Mouse (Mus musculus): ENCODE measurements around the gene Gm10188. TPM values are rescaled to one million over a fixed set of nuclear protein-coding genes. Genes with fewer than 3 reads are reported as not detected.

Gm10188 gene
- polyA plus RNA-seq, 1 experiment from 2014 or later, result not detected

GRCm38 (mm10) chr1:132216276-132216675, 13.3 kb downstream of the Gm10188 start:
- Histone ChIP-seq H3K9me3 (no peaks in the 10 kb centered on the region), H3K4me2 (replicated peaks) (no peak overlapping the region)
- WGBS, result 52% methylated on average over 3 of the region's 3 CpGs

GRCm38 (mm10) chr1:132213076-132213475, 16.5 kb downstream of the Gm10188 start:
- Histone ChIP-seq H3K4me3 (replicated peaks) (no peak overlapping the region), H3K4me2 (replicated peaks) (no peak overlapping the region), H3K27ac (no peak overlapping the region), H3K36me3 (no peaks in the 10 kb centered on the region), H3K4me1 (replicated peaks) (0 out of 2 replicates have a peak, but pooled peaks cover 8% of the 10 kb centered on the region), H3K9ac (no peak overlapping the region), H3K27me3 (replicated peaks) (peaks cover 4% of the 10 kb centered on the region; the same call in 1 of the 2 replicates), H3K9me3 (no peaks in the 10 kb centered on the region)
- ATAC-seq, result no peak
- 41% methylated on average over 6 of the region's 6 CpGs for WGBS

More at GRCm38 (mm10) chr1:132216276-132216675, 13.3 kb downstream of the Gm10188 start:
- Histone ChIP-seq H3K9ac (no peak overlapping the region), H3K27me3 (replicated peaks) (peaks cover 3% of the 10 kb centered on the region; the same call in 1 of the 2 replicates), H3K36me3 (no peaks in the 10 kb centered on the region), H3K4me1 (replicated peaks) (0 out of 2 replicates have a peak, but pooled peaks cover 8% of the 10 kb centered on the region), H3K27ac (no peak overlapping the region), H3K4me3 (replicated peaks) (no peak overlapping the region)
- no peak for ATAC-seq

- Histone ChIP-seq H3K4me3 (replicated peaks) (peak overlapping the region; percentile 25), H3K9me3 (no peaks in the 10 kb centered on the region), H3K9ac (no peak overlapping the region), H3K27ac (no peak overlapping the region), H3K36me3 (no peaks in the 10 kb centered on the region), H3K27me3 (replicated peaks) (peaks cover 4% of the 10 kb centered on the region; the same call in 1 of the 2 replicates), H3K4me2 (replicated peaks) (peak overlapping the region; percentile 59), H3K4me1 (replicated peaks) (0 out of 2 replicates have a peak, but pooled peaks cover 8% of the 10 kb centered on the region)
- 0 out of 2 replicates have a peak, but pooled peaks have one; percentile 55 for ATAC-seq
- whole genome bisulfite sequencing, result 4% methylated on average over 20 of the region's 20 CpGs
Measured at GRCm38 (mm10) chr1:132212218-132212617, 17.3 kb downstream of the Gm10188 start.

- WGBS, result 37% methylated on average over 12 of the region's 12 CpGs
- H3K4me2 ChIP-seq (replicated peaks), result peak overlapping the region; percentile 59
- ATAC-seq, result no peak
- no peak overlapping the region for H3K9ac ChIP-seq
- no peaks in the 10 kb centered on the region for H3K36me3 ChIP-seq
- 0 out of 2 replicates have a peak, but pooled peaks cover 8% of the 10 kb centered on the region for H3K4me1 ChIP-seq (replicated peaks)
- H3K9me3 ChIP-seq, result no peaks in the 10 kb centered on the region
- no peak overlapping the region for H3K27ac ChIP-seq
- H3K4me3 ChIP-seq (replicated peaks), result no peak overlapping the region
- peaks cover 4% of the 10 kb centered on the region; the same call in 1 of the 2 replicates for H3K27me3 ChIP-seq (replicated peaks)
Measured at GRCm38 (mm10) chr1:132211672-132212071, 17.9 kb downstream of the Gm10188 start.

- Histone ChIP-seq H3K9me3 (no peaks in the 10 kb centered on the region), H3K4me2 (replicated peaks) (no peak overlapping the region), H3K4me1 (replicated peaks) (0 out of 2 replicates have a peak, but pooled peaks cover 8% of the 10 kb centered on the region), H3K4me3 (replicated peaks) (no peak overlapping the region), H3K27ac (no peak overlapping the region), H3K36me3 (no peaks in the 10 kb centered on the region), H3K27me3 (replicated peaks) (peaks cover 4% of the 10 kb centered on the region; the same call in 1 of the 2 replicates), H3K9ac (no peak overlapping the region)
- no peak for ATAC-seq
- 19% methylated on average over 7 of the region's 7 CpGs for WGBS
Measured at GRCm38 (mm10) chr1:132210922-132211321, 18.6 kb downstream of the Gm10188 start.

DNA sequence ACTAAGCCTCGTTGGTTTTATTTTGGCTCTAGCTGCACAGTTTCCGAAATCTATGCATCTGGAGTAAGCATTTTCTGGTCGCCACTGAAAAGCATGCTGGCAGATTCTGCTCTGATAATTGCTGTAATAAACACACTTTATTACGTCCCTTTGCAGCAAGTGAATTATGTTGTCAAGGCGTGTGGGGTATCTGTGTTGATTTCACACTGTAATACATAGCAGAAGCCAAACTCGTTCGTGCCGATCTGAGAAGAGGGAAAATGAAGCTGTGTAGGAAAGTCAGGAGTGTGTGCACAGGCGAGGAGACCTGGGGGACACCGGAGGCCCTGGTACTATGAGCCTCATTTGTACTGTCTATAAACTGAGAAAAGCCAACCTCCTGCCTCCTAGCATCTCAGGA, 20.2 kb downstream of the Gm10188 start:
- no peak overlapping the region for H3K4me3 ChIP-seq (replicated peaks)
- H3K27ac ChIP-seq, result no peak overlapping the region
- H3K4me2 ChIP-seq (replicated peaks), result no peak overlapping the region
- no peaks in the 10 kb centered on the region for H3K36me3 ChIP-seq
- H3K9ac ChIP-seq, result no peak overlapping the region
- WGBS, result 61% methylated on average over 10 of the region's 10 CpGs
- no peak for ATAC-seq
- H3K4me1 ChIP-seq (replicated peaks), result 0 out of 2 replicates have a peak, but pooled peaks cover 8% of the 10 kb centered on the region
- peaks cover 4% of the 10 kb centered on the region; the same call in 1 of the 2 replicates for H3K27me3 ChIP-seq (replicated peaks)
- no peaks in the 10 kb centered on the region for H3K9me3 ChIP-seq

GRCm38 (mm10) chr1:132208154-132208553, 21.4 kb downstream of the Gm10188 start:
- Histone ChIP-seq H3K27me3 (replicated peaks) (peaks cover 4% of the 10 kb centered on the region), H3K4me1 (replicated peaks) (0 out of 2 replicates have a peak, but pooled peaks cover 8% of the 10 kb centered on the region), H3K9me3 (no peaks in the 10 kb centered on the region), H3K4me2 (replicated peaks) (no peak overlapping the region), H3K4me3 (replicated peaks) (no peak overlapping the region), H3K9ac (no peak overlapping the region), H3K27ac (no peak overlapping the region), H3K36me3 (no peaks in the 10 kb centered on the region)
- no peak for ATAC-seq
- 11% methylated on average over 4 of the region's 4 CpGs for WGBS

- H3K4me1 ChIP-seq (replicated peaks), result 0 out of 2 replicates have a peak, but pooled peaks cover 2% of the 10 kb centered on the region
- peaks cover 4% of the 10 kb centered on the region for H3K27me3 ChIP-seq (replicated peaks)
- no peak overlapping the region for H3K27ac ChIP-seq
- no peak overlapping the region for H3K4me3 ChIP-seq (replicated peaks)
- no peak overlapping the region for H3K9ac ChIP-seq
- H3K4me2 ChIP-seq (replicated peaks), result no peak overlapping the region
- 78% methylated on average over 3 of the region's 3 CpGs for WGBS
- H3K36me3 ChIP-seq, result no peaks in the 10 kb centered on the region
- ATAC-seq, result no peak
- no peaks in the 10 kb centered on the region for H3K9me3 ChIP-seq
Measured at GRCm38 (mm10) chr1:132206828-132207227, 22.7 kb downstream of the Gm10188 start.

GRCm38 (mm10) chr1:132205958-132206357, 23.6 kb downstream of the Gm10188 start:
- WGBS, result 55% methylated on average over 5 of the region's 5 CpGs
- Histone ChIP-seq H3K9ac (no peak overlapping the region), H3K36me3 (no peaks in the 10 kb centered on the region), H3K9me3 (no peaks in the 10 kb centered on the region), H3K27me3 (replicated peaks) (no peaks in the 10 kb centered on the region; the same call in 1 of the 2 replicates), H3K27ac (no peak overlapping the region), H3K4me3 (replicated peaks) (no peak overlapping the region), H3K4me2 (replicated peaks) (no peak overlapping the region), H3K4me1 (replicated peaks) (peaks cover under 1% of the 10 kb centered on the region; the same call in 1 of the 2 replicates)
- no peak for ATAC-seq

DNA sequence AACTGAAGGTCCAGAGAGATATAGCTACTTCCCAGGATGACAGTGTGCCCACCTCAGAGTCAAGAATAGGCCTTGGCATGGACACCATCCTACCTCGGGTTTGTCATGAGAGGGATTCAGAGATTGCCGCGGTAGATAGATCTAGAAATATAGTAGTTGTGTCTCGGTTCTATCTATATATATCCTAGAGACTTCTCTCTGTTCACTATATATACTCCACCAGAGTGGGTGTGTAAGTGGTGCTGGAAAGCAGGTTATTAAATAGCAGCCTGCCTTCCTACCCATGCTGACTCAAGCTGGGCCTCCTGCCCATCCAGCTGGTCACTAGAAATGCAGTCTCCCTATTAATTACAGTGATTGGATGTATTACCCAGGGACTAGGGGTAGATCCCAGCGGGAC, 26.8 kb downstream of the Gm10188 start:
- H3K4me2 ChIP-seq (replicated peaks), result no peak overlapping the region
- H3K27me3 ChIP-seq (replicated peaks), result peaks cover 9% of the 10 kb centered on the region
- no peak overlapping the region for H3K27ac ChIP-seq
- 94% methylated on average over 5 of the region's 5 CpGs for WGBS
- H3K9me3 ChIP-seq, result no peaks in the 10 kb centered on the region
- H3K36me3 ChIP-seq, result no peaks in the 10 kb centered on the region
- no peak overlapping the region for H3K9ac ChIP-seq
- H3K4me3 ChIP-seq (replicated peaks), result no peak overlapping the region
- ATAC-seq, result no peak
- H3K4me1 ChIP-seq (replicated peaks), result peaks cover 9% of the 10 kb centered on the region; the same call in 1 of the 2 replicates

DNA sequence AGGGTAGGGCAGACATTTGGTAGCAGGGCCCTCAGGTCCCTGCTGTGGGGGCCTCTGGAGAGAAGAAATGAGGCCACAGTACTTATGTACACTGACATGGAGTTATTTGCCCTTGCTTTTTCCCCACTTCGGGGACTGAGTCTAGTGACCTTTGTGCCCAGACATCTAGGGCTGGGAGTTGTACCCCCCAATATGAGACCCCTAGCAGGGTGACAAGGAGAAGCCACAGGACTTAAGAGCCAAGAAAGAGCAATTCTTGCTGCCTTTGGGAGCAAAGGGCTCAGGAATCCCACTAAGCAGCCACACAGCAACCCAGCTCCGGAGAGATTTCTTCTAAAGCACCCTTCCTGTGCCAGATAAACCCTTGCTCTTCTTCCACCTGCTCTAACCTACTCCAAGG, 27.6 kb downstream of the Gm10188 start:
- WGBS, result 58% methylated on average over 2 of the region's 2 CpGs
- H3K4me2 ChIP-seq (replicated peaks), result no peak overlapping the region
- H3K27me3 ChIP-seq (replicated peaks), result peaks cover 15% of the 10 kb centered on the region
- H3K9me3 ChIP-seq, result no peaks in the 10 kb centered on the region
- no peak overlapping the region for H3K27ac ChIP-seq
- H3K4me3 ChIP-seq (replicated peaks), result no peak overlapping the region
- no peak overlapping the region for H3K9ac ChIP-seq
- no peaks in the 10 kb centered on the region for H3K36me3 ChIP-seq
- H3K4me1 ChIP-seq (replicated peaks), result peaks cover 9% of the 10 kb centered on the region; the same call in 1 of the 2 replicates
- ATAC-seq, result no peak

- H3K9ac ChIP-seq, result no peak overlapping the region
- H3K4me3 ChIP-seq (replicated peaks), result no peak overlapping the region
- H3K36me3 ChIP-seq, result no peaks in the 10 kb centered on the region
- 37% methylated on average over 4 of the region's 4 CpGs for WGBS
- H3K4me2 ChIP-seq (replicated peaks), result no peak overlapping the region
- peaks cover 9% of the 10 kb centered on the region; the same call in 1 of the 2 replicates for H3K4me1 ChIP-seq (replicated peaks)
- H3K9me3 ChIP-seq, result no peaks in the 10 kb centered on the region
- no peak for ATAC-seq
- no peak overlapping the region for H3K27ac ChIP-seq
- peaks cover 17% of the 10 kb centered on the region for H3K27me3 ChIP-seq (replicated peaks)
Measured at GRCm38 (mm10) chr1:132201511-132201860, 28.1 kb downstream of the Gm10188 start.

Measured in intestine, embryonic 15.5 days (tissue).